Mouse (Mus musculus) heart, embryonic 14.5 days (tissue): Measurements from ENCODE around the gene Bbs1. TPM values are rescaled to one million over a fixed set of nuclear protein-coding genes. Genes with fewer than 3 reads are reported as not detected.

Experiments used
- ATAC-seq: fragments of 200-750 bp; cut with Nextera tagmentation; 2 replicates; pipeline ENCODE4 v1.8.0; 2017; ENCODE audit warnings: low read depth, moderate TSS enrichment; ENCODE audit not compliant: insufficient number of reproducible peaks, insufficient read depth, low FRiP score
- H3K27ac ChIP-seq, 2 experiments: fragments of 200-500 bp in 1 of 2; fragments of 300-500 bp in 1 of 2; sonication (generic) in 1 of 2; replicated peaks in 1 of 2; 2 replicates each; pipeline ENCODE4 v1.5.1; 2012 to 2014; ENCODE audit warnings: low read depth in 2 of 2, low read length in 2 of 2, control low read depth in 1 of 2, mild to moderate bottlenecking in 1 of 2, mixed read lengths in 1 of 2; ENCODE audit not compliant: control insufficient read depth in 1 of 2, insufficient read depth in 1 of 2
- H3K27me3 ChIP-seq: fragments of 300-500 bp; sonication (generic); 2 replicates; pipeline ENCODE4 v1.6.1; 2014; ENCODE audit warnings: mild to moderate bottlenecking, low read length, control low read depth; ENCODE audit not compliant: control insufficient read depth, insufficient read depth
- H3K36me3 ChIP-seq: fragments of 300-500 bp; sonication (generic); 2 replicates; pipeline ENCODE4 v1.6.1; 2014; ENCODE audit warnings: mild to moderate bottlenecking, control low read depth, low read length, mixed read lengths; ENCODE audit not compliant: control insufficient read depth, insufficient read depth
- H3K4me1 ChIP-seq, 2 experiments: fragments of 200-500 bp in 1 of 2; fragments of 300-500 bp in 1 of 2; sonication (generic) in 1 of 2; 2 replicates each; pipeline ENCODE4 v1.6.1; 2012 to 2014; ENCODE audit warnings: low read length in 2 of 2, control low read depth in 1 of 2, mixed read lengths in 1 of 2; ENCODE audit not compliant: control insufficient read depth in 2 of 2, insufficient read depth in 2 of 2
- H3K4me2 ChIP-seq: fragments of 300-500 bp; sonication (generic); 2 replicates; pipeline ENCODE4 v1.6.1; 2014; ENCODE audit warnings: mild to moderate bottlenecking, low read length
- H3K4me3 ChIP-seq, 2 experiments: fragments of 200-500 bp in 1 of 2; fragments of 300-500 bp in 1 of 2; sonication (generic) in 1 of 2; 2 replicates each; pipeline ENCODE4 v1.5.1; 2012 to 2014; ENCODE audit warnings: low read length in 2 of 2, mild to moderate bottlenecking in 2 of 2, control low read depth in 1 of 2, low read depth in 1 of 2, moderate library complexity in 1 of 2; ENCODE audit not compliant: control insufficient read depth in 1 of 2, insufficient read depth in 1 of 2
- H3K9ac ChIP-seq: fragments of 300-500 bp; sonication (generic); 2 replicates; pipeline ENCODE4 v1.6.1; 2014; ENCODE audit warnings: mild to moderate bottlenecking, low read length
- H3K9me3 ChIP-seq: fragments of 300-500 bp; sonication (generic); 2 replicates; pipeline ENCODE4 v1.6.1; 2016; ENCODE audit warnings: low read length, control low read depth; ENCODE audit not compliant: control insufficient read depth
- WGBS: fragments of 180-500 bp; shearing (Covaris S2); extraction: QIAGEN DNeasy Blood & Tissue Kit; methylation state at CpG from one replicate; pipeline ENCODE4 v1.1.7; 2014; 5-methylcytosine and 5-hydroxymethylcytosine counted together
- polyA plus RNA-seq: library from polyadenylated mRNA; unstranded; fragments of >200 nt; fragmentation: Nextera tagmentation; extraction: Ambion mirVana; gene quantifications from 2 replicates; pipeline ENCODE4 v1.2.1, GENCODE M21; 2014

The Bbs1 gene
- polyA plus RNA-seq, 1 experiment from 2014 or later: 2.4 TPM

DNA sequence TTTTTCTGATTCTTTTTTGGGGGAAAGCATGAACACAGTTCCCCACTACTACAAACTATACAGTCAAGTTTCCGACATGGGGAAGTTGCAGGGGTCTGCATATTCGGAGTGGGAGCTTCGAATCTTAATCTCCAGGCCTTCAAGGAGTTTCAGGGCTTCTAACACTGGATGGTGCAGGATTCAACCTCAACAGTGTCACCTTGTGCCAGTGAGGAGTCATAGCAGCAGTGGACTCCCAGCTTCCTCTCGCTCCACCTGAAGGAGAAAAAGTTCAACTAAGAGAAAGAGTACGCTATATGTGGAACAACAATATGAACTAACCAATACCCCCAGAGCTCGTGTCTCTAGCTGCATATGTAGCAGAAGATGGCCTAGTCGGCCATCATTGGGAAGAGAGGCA, 58.9 kb downstream of the Bbs1 start:
- Histone ChIP-seq H3K4me1 (no peaks in the 10 kb centered on the region), H3K9ac (no peak overlapping the region), H3K27ac (no peak overlapping the region), H3K36me3 (no peaks in the 10 kb centered on the region), H3K4me3 (no peak overlapping the region), H3K27me3 (peaks cover 1% of the 10 kb centered on the region), H3K9me3 (no peaks in the 10 kb centered on the region), H3K4me2 (no peak overlapping the region)
- ATAC-seq: no peak
- WGBS: 23% methylated on average over 7 of the region's 7 CpGs

DNA sequence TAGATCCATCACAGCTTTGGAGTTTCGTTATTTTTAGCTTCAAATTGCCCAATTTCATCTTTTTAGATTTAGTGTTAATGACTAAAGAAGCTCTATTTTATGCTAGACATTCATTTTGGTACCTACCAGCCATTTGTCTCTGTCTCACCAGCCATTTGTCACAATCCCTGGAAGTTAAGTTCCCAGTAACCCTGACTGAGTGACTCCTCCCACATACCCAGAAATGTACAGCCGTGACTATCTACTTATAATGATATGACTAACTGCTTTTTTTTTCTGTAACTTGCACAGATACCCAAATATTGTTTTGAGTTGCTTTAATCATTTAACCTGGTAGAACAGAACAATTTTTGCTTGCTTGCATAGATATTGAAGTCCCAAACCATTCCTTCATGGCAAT, 60.6 kb downstream of the Bbs1 start:
- no peak overlapping the region for H3K27ac ChIP-seq
- ATAC-seq: no peak
- no peak overlapping the region for H3K4me2 ChIP-seq
- H3K9me3 ChIP-seq: no peaks in the 10 kb centered on the region
- H3K4me3 ChIP-seq: no peak overlapping the region
- WGBS: 59% methylated on average over 2 of the region's 2 CpGs
- no peaks in the 10 kb centered on the region for H3K4me1 ChIP-seq
- H3K36me3 ChIP-seq: no peaks in the 10 kb centered on the region
- H3K27me3 ChIP-seq: peaks cover 17% of the 10 kb centered on the region
- no peak overlapping the region for H3K9ac ChIP-seq

DNA sequence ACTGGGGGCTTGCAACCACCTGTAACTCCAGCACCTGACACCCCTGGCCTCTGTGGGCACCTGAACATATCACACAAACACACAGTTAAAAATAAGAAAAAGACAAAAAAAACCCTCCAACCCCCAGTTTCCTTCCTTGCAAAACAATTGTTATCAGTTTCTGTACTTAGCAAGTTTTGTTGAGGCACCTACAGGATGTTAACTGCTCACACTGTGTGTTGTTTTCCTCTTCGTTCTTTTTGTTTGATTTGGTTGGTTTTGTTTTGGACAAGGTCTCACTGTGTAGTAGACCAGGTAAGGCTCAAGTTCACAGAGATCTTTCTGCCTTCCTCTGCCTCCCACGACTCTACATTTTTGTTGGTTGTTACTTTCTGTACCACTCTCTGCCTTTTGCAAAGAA, 63.8 kb downstream of the Bbs1 start:
- peaks cover 26% of the 10 kb centered on the region for H3K27me3 ChIP-seq
- WGBS: 45% methylated on average over 2 of the region's 2 CpGs
- ATAC-seq: no peak

DNA sequence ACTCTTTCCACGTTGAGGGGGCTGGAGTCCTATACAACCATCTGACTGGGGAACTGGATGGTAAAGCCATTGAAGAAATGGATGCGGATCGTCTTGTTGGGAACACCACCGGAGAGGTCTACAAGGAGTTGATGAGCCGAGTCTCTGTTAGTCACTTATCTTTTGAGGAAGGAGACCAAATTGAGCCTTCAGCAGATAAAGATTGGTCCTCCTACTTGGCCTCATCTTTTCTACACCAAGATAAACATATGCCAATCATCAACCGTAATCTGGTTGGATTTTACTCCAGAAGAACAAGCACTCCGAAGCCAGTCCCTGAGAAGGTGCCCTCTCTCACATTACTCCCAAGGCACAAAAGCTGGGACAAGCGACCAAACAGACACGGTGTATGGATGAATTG, 65.6 kb downstream of the Bbs1 start:
- no peak overlapping the region for H3K9ac ChIP-seq
- no peak overlapping the region for H3K4me2 ChIP-seq
- WGBS: 72% methylated on average over 9 of the region's 9 CpGs
- no peaks in the 10 kb centered on the region for H3K9me3 ChIP-seq
- no peak overlapping the region for H3K4me3 ChIP-seq
- no peak overlapping the region for H3K27ac ChIP-seq
- H3K4me1 ChIP-seq: peaks cover 3 to 11% of the 10 kb centered on the region in 2 experiments; a peak in 3 of 4 replicates
- H3K36me3 ChIP-seq: 0 out of 2 replicates have a peak, but pooled peaks cover 2% of the 10 kb centered on the region
- peaks cover 26% of the 10 kb centered on the region for H3K27me3 ChIP-seq
- ATAC-seq: no peak

More for the DNA sequence above, 63.8 kb downstream of the Bbs1 start:
- Histone ChIP-seq H3K27ac (no peak overlapping the region), H3K9ac (no peak overlapping the region), H3K4me1 (peaks cover 3 to 11% of the 10 kb centered on the region in 2 experiments; a peak in 3 of 4 replicates), H3K36me3 (no peaks in the 10 kb centered on the region), H3K4me3 (no peak overlapping the region), H3K4me2 (no peak overlapping the region), H3K9me3 (no peaks in the 10 kb centered on the region)

DNA sequence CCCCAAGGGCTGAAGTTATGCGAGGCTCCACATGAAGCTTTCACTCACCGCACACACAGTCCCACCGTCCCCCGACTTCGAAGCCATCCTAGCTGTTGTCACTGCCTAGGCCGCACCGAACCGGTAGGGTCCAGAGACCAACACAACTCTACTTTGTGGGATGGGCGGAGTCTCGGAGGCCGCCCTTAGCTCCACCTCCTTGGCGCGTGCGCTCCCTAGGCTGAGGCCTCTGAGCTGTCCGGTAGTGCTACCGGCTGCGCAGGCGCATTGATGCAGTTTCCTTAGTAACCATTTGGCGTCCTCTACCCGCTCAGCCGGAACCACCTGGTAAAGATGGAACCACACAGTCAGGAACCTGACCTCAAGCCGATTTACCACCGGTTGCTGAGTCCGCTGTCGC, 67.3 kb downstream of the Bbs1 start, which contains the start of the genes Ccs and Ccdc87:
Gene Ccs (minus strand): TSS at position 184 of the 400 bp plus-strand sequence.
Gene Ccdc87 (plus strand): TSS at position 218 of the 400 bp plus-strand sequence.
- 0 out of 4 replicates have a peak within 1 kb of the TSS, but pooled peaks have one; percentile 2 to 8 for H3K27ac ChIP-seq
- peaks cover 26% of the 10 kb centered on the region for H3K27me3 ChIP-seq
- WGBS: under 1% methylated on average over 25 of the region's 25 CpGs
- peak within 1 kb of the TSS; percentile 54 to 79 for H3K4me3 ChIP-seq
- peak; percentile 96 for ATAC-seq
- H3K36me3 ChIP-seq: 0 out of 2 replicates have a peak, but pooled peaks cover 2% of the 10 kb centered on the region
- H3K9ac ChIP-seq: peak within 1 kb of the TSS; percentile 77
- H3K9me3 ChIP-seq: no peaks in the 10 kb centered on the region
- H3K4me1 ChIP-seq: peaks cover 3 to 11% of the 10 kb centered on the region in 2 experiments; a peak in 3 of 4 replicates
- H3K4me2 ChIP-seq: peak within 1 kb of the TSS; percentile 98

DNA sequence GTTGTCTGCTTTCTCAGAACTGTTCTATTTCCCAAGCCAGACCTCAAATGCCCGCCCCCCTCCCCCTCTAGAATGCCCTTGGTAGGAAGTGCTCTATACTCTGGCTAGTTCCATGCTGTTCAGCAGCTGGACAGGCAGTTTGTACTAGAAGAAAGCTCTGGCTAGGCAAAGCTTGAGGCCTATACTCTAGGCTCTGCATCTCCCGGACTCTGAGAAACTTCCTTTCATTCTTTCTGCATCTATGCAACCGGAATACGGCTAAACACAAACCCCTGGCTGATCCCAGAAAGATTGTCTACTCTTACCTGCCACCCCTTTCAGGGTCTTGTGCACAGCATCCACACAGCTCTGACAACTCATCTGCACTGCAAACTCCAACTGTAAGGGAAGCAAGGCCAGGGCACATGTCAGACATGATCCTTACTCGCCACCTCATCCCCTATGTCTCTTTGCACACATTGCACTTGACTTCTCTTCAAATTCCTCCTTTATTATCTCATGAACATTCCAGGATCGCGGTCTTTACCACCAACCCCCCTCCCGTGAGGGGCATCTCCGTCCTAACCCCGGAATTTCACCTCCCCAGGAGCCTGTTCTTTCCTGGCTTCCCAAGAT, 67.8 kb downstream of the Bbs1 start:
- Histone ChIP-seq H3K4me2 (peak overlapping the region; percentile 98), H3K36me3 (0 out of 2 replicates have a peak, but pooled peaks cover 2% of the 10 kb centered on the region), H3K4me3 (peak overlapping the region; percentile 54 to 79), H3K9ac (peak overlapping the region; percentile 77), H3K4me1 (peaks cover 3 to 11% of the 10 kb centered on the region in 2 experiments; a peak in 3 of 4 replicates), H3K27ac (0 out of 4 replicates have a peak overlapping the region, but pooled peaks have one; percentile 2 to 8), H3K9me3 (no peaks in the 10 kb centered on the region), H3K27me3 (peaks cover 26% of the 10 kb centered on the region)
- WGBS: 30% methylated on average over 10 of the region's 10 CpGs
- ATAC-seq: no peak

DNA sequence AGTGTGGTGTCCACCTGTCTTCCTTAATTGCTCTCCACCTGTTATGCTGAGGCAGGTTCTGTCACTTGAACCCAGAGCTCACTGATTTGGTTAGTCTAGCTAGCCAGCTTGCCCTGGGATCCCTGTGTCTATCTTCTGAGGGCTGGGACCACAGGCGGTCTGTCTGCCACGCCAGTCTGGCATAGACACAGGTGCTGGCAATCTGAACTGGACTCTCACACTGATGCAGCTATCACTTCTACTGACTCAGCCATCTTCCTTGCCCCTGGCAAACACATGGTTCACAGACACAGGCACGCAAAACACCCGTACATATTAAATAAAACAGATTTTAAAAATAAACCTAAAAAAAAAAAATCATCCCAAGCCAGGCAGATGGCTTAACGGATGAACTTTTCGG, 69.4 kb downstream of the Bbs1 start:
- peaks cover 20% of the 10 kb centered on the region for H3K27me3 ChIP-seq
- peaks cover 3 to 11% of the 10 kb centered on the region in 2 experiments; a peak in 3 of 4 replicates for H3K4me1 ChIP-seq
- ATAC-seq: no peak
- no peak overlapping the region for H3K27ac ChIP-seq
- no peak overlapping the region for H3K9ac ChIP-seq
- no peak overlapping the region for H3K4me3 ChIP-seq
- H3K9me3 ChIP-seq: no peaks in the 10 kb centered on the region
- peaks cover 14% of the 10 kb centered on the region for H3K36me3 ChIP-seq
- 88% methylated on average over 6 of the region's 6 CpGs for WGBS
- H3K4me2 ChIP-seq: no peak overlapping the region
